Mouse (Mus musculus) MEL (cell line): Measurements from ENCODE around the gene Trak1.

Source experiments
- CTCF ChIP-seq, 3 experiments: IDR thresholded peaks in 2 of 3; conservative IDR thresholded peaks in 1 of 3; 2 replicates each; pipeline ENCODE4 v1.5.1; 2011 to 2012; ENCODE audit warnings: low read length in 3 of 3, low read depth in 2 of 3, mild to moderate bottlenecking in 2 of 3, improper control_type of control experiment in 1 of 3, inconsistent platforms in 1 of 3, mixed read lengths in 1 of 3, moderate library complexity in 1 of 3; ENCODE audit not compliant: control insufficient read depth in 1 of 3, insufficient read depth in 1 of 3, poor library complexity in 1 of 3, severe bottlenecking in 1 of 3
- EP300 ChIP-seq, 2 experiments: IDR thresholded peaks; 2 replicates each; pipeline ENCODE4 v1.6.1; 2011; ENCODE audit warnings: improper control_type of control experiment in 2 of 2, low read length in 2 of 2, low read depth in 1 of 2, mild to moderate bottlenecking in 1 of 2
- GATA1 ChIP-seq: IDR thresholded peaks from 2 replicates; pipeline ENCODE4 v1.6.1; 2011; ENCODE audit warnings: low read depth, low read length, improper control_type of control experiment
- NELFE ChIP-seq: IDR thresholded peaks from 2 replicates; pipeline ENCODE4 v1.6.1; 2011; ENCODE audit warnings: low read depth, low read length, improper control_type of control experiment
- POLR2AphosphoS2 ChIP-seq: IDR thresholded peaks from 2 replicates; pipeline ENCODE4 v1.6.1; 2011; ENCODE audit warnings: low read length, improper control_type of control experiment

DNA sequence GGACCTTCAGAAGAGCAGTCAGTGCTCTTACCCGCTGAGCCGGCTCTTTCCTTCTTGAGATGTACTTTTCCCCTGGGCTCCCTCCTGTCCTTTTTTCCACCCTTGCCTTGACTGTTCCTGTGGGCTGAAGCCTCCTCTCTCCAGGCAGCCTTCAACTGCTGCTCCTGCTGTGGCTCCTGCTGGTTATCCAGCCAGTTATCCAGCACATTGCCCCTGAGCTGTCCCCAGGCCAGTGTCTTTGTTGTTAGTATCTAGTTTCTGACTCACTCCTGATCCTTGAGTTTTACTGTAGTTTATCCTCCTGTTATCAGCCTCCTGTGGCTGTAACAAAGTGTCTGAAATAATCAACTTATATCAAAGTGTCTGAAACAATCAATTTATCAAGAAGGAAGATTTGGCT, 23.8 kb downstream of the Trak1 start:
- TF ChIP-seq NELFE (no peak), CTCF (IDR thresholded peaks at IDR 0.05 in 2 of 3, conservative IDR thresholded peaks at IDR 0.05 in 1 of 3; ENCODE audit: control insufficient read depth in 1 of 3, insufficient read depth in 1 of 3, low read depth in 2 of 3, low read length in 3 of 3, poor library complexity in 1 of 3, severe bottlenecking in 1 of 3) (no peak), POLR2AphosphoS2 (no peak), GATA1 (no peak), EP300 (IDR thresholded peaks at IDR 0.05; ENCODE audit: low read depth in 1 of 2, low read length in 2 of 2) (no peak)
